Mouse (Mus musculus) limb, embryonic 15.5 days (tissue): ENCODE data around the gene Taf13. TPM values are rescaled to one million over a fixed set of nuclear protein-coding genes. Genes with fewer than 3 reads are reported as not detected.
A peak's percentile ranks its signal among the peaks of the same experiment; 100 is the strongest.
"Not testable (repeated sequence)": the region's sequence is repeated elsewhere in the genome, so short reads cannot be mapped to it uniquely, and the experiment has no call there.

Experiments used
- ATAC-seq: fragments of 200-750 bp; cut with Nextera tagmentation; 2 replicates; pipeline ENCODE4 v1.8.0; 2017; ENCODE audit warnings: low read depth, moderate TSS enrichment; ENCODE audit not compliant: insufficient number of reproducible peaks, low FRiP score, low TSS enrichment
- H3K27ac ChIP-seq: fragments of 300-500 bp; sonication (generic); 2 replicates; pipeline ENCODE4 v1.5.1; 2015; ENCODE audit warnings: moderate library complexity, mild to moderate bottlenecking, inconsistent platforms
- H3K27me3 ChIP-seq: fragments of 300-500 bp; sonication (generic); 2 replicates; pipeline ENCODE4 v1.6.1; 2015; ENCODE audit warnings: inconsistent platforms
- H3K36me3 ChIP-seq: fragments of 300-500 bp; sonication (generic); 2 replicates; pipeline ENCODE4 v1.6.1; 2015; ENCODE audit warnings: inconsistent platforms
- H3K4me1 ChIP-seq: fragments of 300-500 bp; sonication (generic); 2 replicates; pipeline ENCODE4 v1.6.1; 2015; ENCODE audit warnings: inconsistent platforms
- H3K4me2 ChIP-seq: fragments of 300-500 bp; sonication (generic); 2 replicates; pipeline ENCODE4 v1.6.1; 2015; ENCODE audit warnings: mild to moderate bottlenecking, inconsistent platforms
- H3K4me3 ChIP-seq: fragments of 300-500 bp; sonication (generic); 2 replicates; pipeline ENCODE4 v1.5.1; 2015; ENCODE audit warnings: mild to moderate bottlenecking, inconsistent platforms
- H3K9ac ChIP-seq: fragments of 300-500 bp; sonication (generic); 2 replicates; pipeline ENCODE4 v1.6.1; 2015; ENCODE audit warnings: inconsistent platforms
- H3K9me3 ChIP-seq: fragments of 300-500 bp; sonication (generic); 2 replicates; pipeline ENCODE4 v1.6.1; 2016; ENCODE audit warnings: inconsistent platforms
- WGBS: fragments of 180-500 bp; shearing (Covaris S2); methylation state at CpG from one replicate; pipeline ENCODE4 v1.1.7; 2015; 5-methylcytosine and 5-hydroxymethylcytosine counted together
- polyA plus RNA-seq: library from polyadenylated mRNA; unstranded; fragments of >200 nt; fragmentation: Nextera tagmentation; extraction: Ambion mirVana; gene quantifications from 2 replicates; pipeline ENCODE4 v1.2.1, GENCODE M21; 2015

Taf13 gene
- polyA plus RNA-seq, 1 experiment from 2014 or later = 53.5 TPM

- no peaks in the 10 kb centered on the region for H3K27me3 ChIP-seq
- peak; percentile 91 for ATAC-seq
- no peaks in the 10 kb centered on the region for H3K9me3 ChIP-seq
- H3K4me2 ChIP-seq = peak overlapping the region; percentile 69
- WGBS = 14% methylated on average over 21 of the region's 22 CpGs
- H3K27ac ChIP-seq = peak overlapping the region; percentile 89
- peak overlapping the region; percentile 82 for H3K4me3 ChIP-seq
- peaks cover 30% of the 10 kb centered on the region for H3K36me3 ChIP-seq
- H3K4me1 ChIP-seq = no peaks in the 10 kb centered on the region
- peak overlapping the region; percentile 96 for H3K9ac ChIP-seq
These were observed 16.7 kb upstream of the Taf13 start for GRCm38 (mm10) chr3:108554587-108555312.

DNA sequence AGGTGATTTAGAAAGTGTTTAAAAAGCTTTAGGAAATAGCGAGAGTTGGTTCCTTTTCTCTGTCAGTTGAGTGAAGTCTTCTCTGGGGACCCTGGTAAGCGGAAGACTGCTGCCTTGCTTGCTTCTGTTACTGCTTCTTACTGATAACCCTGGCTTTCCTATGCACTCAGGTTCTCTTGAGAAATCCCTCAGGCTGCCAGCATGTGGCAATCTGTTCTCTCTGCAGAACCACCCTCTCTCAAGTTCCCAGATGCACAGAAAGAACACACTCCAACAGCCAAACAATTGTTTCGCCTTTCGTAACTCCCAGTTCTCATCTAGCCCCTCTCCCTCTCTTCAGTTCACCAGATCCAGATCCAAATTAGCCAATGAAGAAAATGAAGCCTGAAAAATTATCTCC is 13.6 kb upstream of the Taf13 start:
- H3K27ac ChIP-seq = no peak overlapping the region
- no peaks in the 10 kb centered on the region for H3K9me3 ChIP-seq
- no peak overlapping the region for H3K9ac ChIP-seq
- peaks cover 39% of the 10 kb centered on the region for H3K36me3 ChIP-seq
- no peaks in the 10 kb centered on the region for H3K27me3 ChIP-seq
- ATAC-seq = no peak
- 93% methylated on average over 4 of the region's 4 CpGs for WGBS
- H3K4me1 ChIP-seq = peaks cover 13% of the 10 kb centered on the region
- H3K4me2 ChIP-seq = no peak overlapping the region
- no peak overlapping the region for H3K4me3 ChIP-seq

- H3K36me3 ChIP-seq = peaks cover 30% of the 10 kb centered on the region
These were observed 9.3 kb upstream of the Taf13 start, which contains the start of gene Tmem167b for GRCm38 (mm10) chr3:108562133-108562730. TSS of gene Tmem167b (minus strand) at chr3:108562466.

DNA sequence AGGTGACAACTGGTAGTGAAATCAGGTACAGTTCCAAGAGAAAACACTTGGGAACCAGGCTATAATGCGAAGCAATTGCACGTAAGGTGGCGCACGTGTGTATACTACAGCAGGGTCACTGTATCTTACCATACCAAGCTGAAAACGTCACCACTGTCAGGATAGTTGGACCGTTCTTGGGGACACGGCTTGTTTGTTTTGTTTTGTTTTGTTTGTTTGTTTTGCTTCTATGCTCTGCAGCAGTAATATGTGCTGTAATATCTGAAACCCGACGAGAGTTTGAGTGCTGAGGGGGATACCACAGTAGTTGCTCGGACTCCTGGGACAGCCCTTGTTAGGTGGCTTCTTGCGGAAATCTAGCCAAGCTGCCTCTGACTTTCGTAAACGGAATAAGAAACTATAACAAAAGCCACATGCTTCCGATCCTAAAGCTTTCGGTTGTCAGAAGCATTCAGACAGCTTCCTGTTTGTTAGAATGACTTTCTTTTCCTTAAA is 8.7 kb upstream of the Taf13 start:
- Histone ChIP-seq H3K27me3 (no peaks in the 10 kb centered on the region), H3K4me2 (peak overlapping the region; percentile 73), H3K4me1 (peaks cover 13% of the 10 kb centered on the region), H3K4me3 (peak overlapping the region; percentile 83), H3K9ac (0 out of 2 replicates have a peak overlapping the region, but pooled peaks have one; percentile 1), H3K36me3 (peaks cover 26% of the 10 kb centered on the region), H3K9me3 (no peaks in the 10 kb centered on the region), H3K27ac (peak overlapping the region; percentile 96)
- 5% methylated on average over 15 of the region's 15 CpGs for WGBS
- ATAC-seq = no peak

More at GRCm38 (mm10) chr3:108562133-108562730, 9.3 kb upstream of the Taf13 start, which contains the start of gene Tmem167b:
- Histone ChIP-seq H3K27ac (peak within 1 kb of the TSS; percentile 96), H3K4me3 (peak within 1 kb of the TSS; percentile 83), H3K9ac (peak within 1 kb of the TSS; percentile 60), H3K4me1 (peaks cover 13% of the 10 kb centered on the region), H3K9me3 (no peaks in the 10 kb centered on the region), H3K4me2 (peak within 1 kb of the TSS; percentile 73), H3K27me3 (no peaks in the 10 kb centered on the region)
- ATAC-seq = peak; percentile 95
- under 1% methylated on average over 45 of the region's 45 CpGs for WGBS

GRCm38 (mm10) chr3:108563309-108563708 is 8.2 kb upstream of the Taf13 start:
- no peak for ATAC-seq
- 0 out of 2 replicates have a peak overlapping the region, but pooled peaks have one; percentile 1 for H3K9ac ChIP-seq
- H3K4me1 ChIP-seq = peaks cover 13% of the 10 kb centered on the region
- H3K36me3 ChIP-seq = peaks cover 21% of the 10 kb centered on the region
- peak overlapping the region; percentile 96 for H3K27ac ChIP-seq
- H3K27me3 ChIP-seq = no peaks in the 10 kb centered on the region
- 7% methylated on average over 4 of the region's 4 CpGs for WGBS
- H3K4me3 ChIP-seq = peak overlapping the region; percentile 83
- H3K4me2 ChIP-seq = peak overlapping the region; percentile 73
- H3K9me3 ChIP-seq = no peaks in the 10 kb centered on the region

- Histone ChIP-seq H3K4me3 (no peak overlapping the region), H3K27ac (peak overlapping the region; percentile 57; the same call in 1 of the 2 replicates), H3K4me1 (peaks cover 14% of the 10 kb centered on the region), H3K4me2 (no peak overlapping the region), H3K36me3 (no peaks in the 10 kb centered on the region), H3K9ac (no peak overlapping the region), H3K27me3 (no peaks in the 10 kb centered on the region), H3K9me3 (no peaks in the 10 kb centered on the region)
- 58% methylated on average over 15 of the region's 15 CpGs for WGBS
- ATAC-seq = no peak
These were observed 3.3 kb upstream of the Taf13 start for GRCm38 (mm10) chr3:108567990-108568877.

- peaks cover 18% of the 10 kb centered on the region for H3K4me1 ChIP-seq
- H3K4me3 ChIP-seq, H3K4me2 ChIP-seq, H3K9me3 ChIP-seq, H3K36me3 ChIP-seq, ATAC-seq, H3K27ac ChIP-seq, H3K27me3 ChIP-seq, H3K9ac ChIP-seq: not testable (repeated sequence)
- WGBS = 51% methylated on average over 3 of the region's 3 CpGs
These were observed 1.9 kb upstream of the Taf13 start for GRCm38 (mm10) chr3:108569636-108570035.

DNA sequence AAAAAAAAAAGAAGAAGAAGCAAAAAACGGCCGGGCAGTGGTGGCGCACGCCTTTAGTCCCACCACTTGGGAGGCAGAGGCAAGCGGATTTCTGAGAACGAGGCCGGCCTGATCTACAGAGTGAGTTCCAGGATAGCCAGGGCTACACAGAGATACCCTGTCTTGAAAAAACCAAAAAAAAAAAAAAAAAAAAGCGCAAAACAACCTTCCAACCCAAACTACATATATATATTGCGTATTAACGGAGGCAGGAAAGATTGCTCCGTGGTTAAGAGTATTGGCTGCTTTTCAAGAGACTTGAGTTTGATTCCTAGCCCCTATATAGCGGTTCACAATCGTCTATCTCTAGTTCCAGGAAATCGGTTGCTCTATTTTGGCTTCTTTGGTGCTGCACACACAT is 685 bp upstream of the Taf13 start:
- no peak for ATAC-seq
- 87% methylated on average over 14 of the region's 14 CpGs for WGBS
- H3K9ac ChIP-seq = no peak overlapping the region
- H3K9me3 ChIP-seq = no peaks in the 10 kb centered on the region
- no peaks in the 10 kb centered on the region for H3K27me3 ChIP-seq
- H3K4me3 ChIP-seq = peak overlapping the region; percentile 72; the same call in 1 of the 2 replicates
- H3K27ac ChIP-seq = no peak overlapping the region
- no peak overlapping the region; the same call in 1 of the 2 replicates for H3K4me2 ChIP-seq
- no peaks in the 10 kb centered on the region for H3K36me3 ChIP-seq
- H3K4me1 ChIP-seq = peaks cover 18% of the 10 kb centered on the region

DNA sequence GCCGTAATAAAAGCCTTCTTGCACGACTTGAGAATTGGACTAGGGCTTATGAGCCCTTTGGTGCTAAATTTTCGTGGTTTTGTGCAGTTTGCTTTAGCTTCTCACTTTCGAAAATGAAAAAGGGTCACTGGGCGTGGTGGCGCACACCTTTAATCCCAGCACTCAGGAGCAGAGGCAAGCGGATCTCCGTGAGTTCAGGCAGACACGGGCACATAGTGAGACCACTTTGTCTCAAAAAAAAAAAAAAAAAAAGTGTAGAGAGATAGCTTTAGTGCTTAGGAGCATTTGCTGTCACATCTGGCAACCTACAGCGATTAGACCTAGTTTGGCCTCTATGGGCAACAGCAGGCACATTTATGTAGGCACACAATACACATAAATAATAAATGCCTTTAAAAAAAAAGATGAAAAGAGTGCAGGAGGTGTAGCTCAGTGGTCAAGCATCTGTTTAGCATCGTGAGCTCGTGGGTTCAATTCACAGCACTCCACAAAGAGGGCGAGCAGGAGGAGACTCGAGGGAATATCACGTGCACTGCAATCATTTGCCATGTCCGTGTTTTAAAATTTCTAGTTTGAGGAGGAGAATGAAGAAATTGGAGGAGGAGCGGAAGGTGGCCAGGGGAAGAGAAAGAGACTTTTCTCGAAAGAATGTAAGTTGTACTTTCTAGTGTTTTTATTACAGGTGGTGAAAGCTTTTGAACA is 962 bp downstream of the Taf13 start:
- WGBS = 38% methylated on average over 18 of the region's 18 CpGs
- Histone ChIP-seq H3K4me3 (peak overlapping the region; percentile 72), H3K36me3 (no peaks in the 10 kb centered on the region), H3K9ac (peak overlapping the region; percentile 79), H3K27me3 (no peaks in the 10 kb centered on the region), H3K9me3 (no peaks in the 10 kb centered on the region), H3K4me1 (peaks cover 18% of the 10 kb centered on the region), H3K27ac (peak overlapping the region; percentile 85; the same call in 1 of the 2 replicates), H3K4me2 (peak overlapping the region; percentile 73)
- ATAC-seq = no peak

GRCm38 (mm10) chr3:108574018-108574417 is 2.5 kb downstream of the Taf13 start:
- peaks cover 8% of the 10 kb centered on the region; the same call in 1 of the 2 replicates for H3K36me3 ChIP-seq
- H3K4me1 ChIP-seq = peaks cover 18% of the 10 kb centered on the region
- H3K4me2 ChIP-seq = no peak overlapping the region
- H3K27ac ChIP-seq = no peak overlapping the region
- no peaks in the 10 kb centered on the region for H3K9me3 ChIP-seq
- WGBS = 84% methylated on average over 5 of the region's 5 CpGs
- ATAC-seq = no peak
- no peak overlapping the region for H3K4me3 ChIP-seq
- no peaks in the 10 kb centered on the region for H3K27me3 ChIP-seq
- no peak overlapping the region for H3K9ac ChIP-seq

- H3K4me3 ChIP-seq = no peak overlapping the region
- WGBS = 81% methylated on average over 4 of the region's 4 CpGs
- H3K9ac ChIP-seq = no peak overlapping the region
- H3K9me3 ChIP-seq = no peaks in the 10 kb centered on the region
- H3K27me3 ChIP-seq = no peaks in the 10 kb centered on the region
- no peak for ATAC-seq
- no peaks in the 10 kb centered on the region for H3K36me3 ChIP-seq
- no peaks in the 10 kb centered on the region for H3K4me1 ChIP-seq
- no peak overlapping the region for H3K27ac ChIP-seq
- no peak overlapping the region for H3K4me2 ChIP-seq
These were observed 13.1 kb downstream of the Taf13 start for GRCm38 (mm10) chr3:108584580-108584979.
